Mouse (Mus musculus) kidney, embryonic 15.5 days (tissue): ENCODE data around the gene Gdf1. TPM values are rescaled to one million over a fixed set of nuclear protein-coding genes. Genes with fewer than 3 reads are reported as not detected.
A peak's percentile ranks its signal among the peaks of the same experiment; 100 is the strongest.

Experiments
- ATAC-seq: fragments of 200-750 bp; cut with Nextera tagmentation; replicated peaks from 2 replicates; pipeline ENCODE4 v1.8.0; 2017; ENCODE audit warnings: moderate TSS enrichment; ENCODE audit not compliant: low FRiP score
- H3K27ac ChIP-seq: fragments of 300-500 bp; sonication (generic); 2 replicates; pipeline ENCODE4 v1.5.1; 2015; ENCODE audit warnings: mild to moderate bottlenecking, inconsistent platforms
- H3K27me3 ChIP-seq: fragments of 300-500 bp; sonication (generic); 2 replicates; pipeline ENCODE4 v1.6.1; 2015; ENCODE audit warnings: inconsistent platforms
- H3K36me3 ChIP-seq: fragments of 300-500 bp; sonication (generic); 2 replicates; pipeline ENCODE4 v1.6.1; 2015; ENCODE audit warnings: inconsistent platforms
- H3K4me1 ChIP-seq: fragments of 300-500 bp; sonication (generic); 2 replicates; pipeline ENCODE4 v1.6.1; 2015; ENCODE audit warnings: inconsistent platforms
- H3K4me2 ChIP-seq: fragments of 300-500 bp; sonication (generic); 2 replicates; pipeline ENCODE4 v1.6.1; 2015; ENCODE audit warnings: moderate library complexity, mild to moderate bottlenecking, inconsistent platforms
- H3K4me3 ChIP-seq: fragments of 300-500 bp; sonication (generic); replicated peaks from 2 replicates; pipeline ENCODE4 v1.5.1; 2015; ENCODE audit warnings: mild to moderate bottlenecking, inconsistent platforms
- H3K9ac ChIP-seq: fragments of 300-500 bp; sonication (generic); 2 replicates; pipeline ENCODE4 v1.6.1; 2015; ENCODE audit warnings: mild to moderate bottlenecking, inconsistent platforms
- H3K9me3 ChIP-seq: fragments of 300-500 bp; sonication (generic); replicated peaks from 2 replicates; pipeline ENCODE4 v1.6.1; 2016; ENCODE audit warnings: inconsistent platforms
- WGBS: fragments of 180-500 bp; shearing (Covaris S2); methylation state at CpG from one replicate; pipeline ENCODE4 v1.1.7; 2015; ENCODE audit warnings: mixed read lengths; 5-methylcytosine and 5-hydroxymethylcytosine counted together
- polyA plus RNA-seq: library from polyadenylated mRNA; unstranded; fragments of >200 nt; fragmentation: Nextera tagmentation; extraction: Ambion mirVana; gene quantifications from 2 replicates; pipeline ENCODE4 v1.2.1, GENCODE M21; 2015

The Gdf1 gene
- polyA plus RNA-seq, 1 experiment from 2014 or later = 6.2 TPM

DNA sequence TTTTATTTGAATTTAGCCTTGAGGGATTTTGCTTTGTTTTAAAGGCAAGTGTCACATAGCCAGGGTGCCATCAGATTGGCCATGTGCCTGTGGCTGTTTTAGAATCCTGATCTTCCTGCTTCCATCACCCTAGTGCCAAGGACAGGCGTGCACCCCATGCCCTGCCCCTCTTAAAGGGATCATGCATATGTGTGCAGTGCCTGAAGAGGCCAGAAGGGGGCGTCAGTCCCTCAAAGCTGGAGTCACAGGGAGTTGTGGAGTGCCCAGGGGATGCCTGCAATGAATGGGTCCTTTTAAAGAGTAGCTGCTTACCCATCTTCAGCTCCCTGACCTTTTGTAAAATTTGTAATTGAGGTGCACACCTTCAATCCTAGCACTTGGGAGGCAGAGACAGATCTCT lies 20.3 kb upstream of the Gdf1 start:
- no peak overlapping the region for H3K9ac ChIP-seq
- H3K36me3 ChIP-seq = peaks cover 93% of the 10 kb centered on the region
- no peaks in the 10 kb centered on the region for H3K27me3 ChIP-seq
- no peak overlapping the region for H3K4me3 ChIP-seq
- no peak overlapping the region for H3K27ac ChIP-seq
- no peaks in the 10 kb centered on the region for H3K9me3 ChIP-seq
- WGBS = 35% methylated on average over 2 of the region's 2 CpGs
- no peak for ATAC-seq
- H3K4me2 ChIP-seq = no peak overlapping the region
- H3K4me1 ChIP-seq = peaks cover 2% of the 10 kb centered on the region; the same call in 1 of the 2 replicates

DNA sequence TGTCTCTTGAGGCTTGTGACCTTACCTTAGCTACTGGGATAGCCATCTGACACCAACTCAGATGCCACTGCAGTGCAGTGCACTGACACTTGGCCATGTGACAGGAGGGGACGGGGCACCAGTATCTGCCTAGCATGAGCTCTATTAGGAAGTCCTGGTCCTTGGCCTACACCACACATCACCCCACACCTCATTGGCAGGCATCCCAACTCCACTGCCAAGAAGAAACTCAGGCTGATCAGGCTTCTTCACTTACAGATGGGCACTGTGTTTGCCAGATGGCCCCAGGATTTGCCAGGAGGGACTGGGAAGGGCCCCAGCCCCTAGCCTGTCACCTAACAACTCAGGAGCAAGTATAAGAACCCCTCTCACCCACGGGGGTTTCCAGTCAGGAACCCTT lies 16.2 kb upstream of the Gdf1 start:
- no peaks in the 10 kb centered on the region for H3K27me3 ChIP-seq
- H3K4me2 ChIP-seq = no peak overlapping the region
- H3K4me1 ChIP-seq = peaks cover 28% of the 10 kb centered on the region
- no peak for ATAC-seq
- no peak overlapping the region for H3K4me3 ChIP-seq
- H3K9ac ChIP-seq = no peak overlapping the region
- H3K9me3 ChIP-seq = no peaks in the 10 kb centered on the region
- H3K36me3 ChIP-seq = peaks cover 52% of the 10 kb centered on the region
- no peak overlapping the region for H3K27ac ChIP-seq
- WGBS = 87% methylated on average over 2 of the region's 2 CpGs

DNA sequence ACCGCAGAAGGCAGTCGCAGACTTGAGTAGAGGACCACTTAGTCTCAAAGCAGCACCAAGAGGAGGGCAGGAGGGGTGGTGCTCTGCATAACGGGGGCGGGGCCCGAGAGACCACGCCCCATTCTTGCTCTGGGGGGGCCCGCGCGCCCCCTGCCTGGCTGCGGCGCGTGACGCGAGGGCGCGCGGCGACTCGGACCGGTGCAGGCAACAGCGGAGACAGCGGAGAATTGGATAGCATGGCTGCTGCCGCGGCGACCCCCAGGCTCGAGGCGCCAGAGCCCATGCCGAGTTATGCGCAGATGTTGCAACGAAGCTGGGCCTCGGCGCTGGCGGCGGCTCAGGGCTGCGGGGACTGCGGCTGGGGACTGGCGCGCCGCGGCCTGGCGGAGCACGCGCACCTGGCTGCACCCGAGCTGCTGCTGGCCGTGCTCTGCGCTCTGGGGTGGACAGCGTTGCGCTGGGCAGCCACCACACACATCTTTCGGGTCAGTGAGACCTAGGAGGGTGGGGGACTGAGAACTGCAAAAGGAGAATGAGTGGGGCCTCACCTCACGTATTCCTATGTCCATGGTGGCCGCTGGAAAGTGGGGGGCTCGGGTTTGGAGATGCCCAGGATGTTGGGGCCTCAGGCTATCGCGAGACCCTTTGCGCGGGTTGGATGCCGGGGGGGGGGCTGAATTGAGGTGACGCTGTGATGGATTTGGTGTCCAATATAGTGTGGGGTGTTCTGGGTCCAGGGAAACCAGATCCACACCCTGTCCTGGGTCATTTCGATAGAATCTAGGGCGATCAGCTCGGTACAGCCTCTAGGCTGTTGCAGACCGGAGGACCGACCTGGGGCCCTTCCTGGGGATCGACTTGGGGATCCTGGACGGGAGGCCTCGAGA lies 13.8 kb upstream of the Gdf1 start, which contains the start of gene Cers1:
Gene Cers1, plus strand, starts transcription at position 152 of the 887 bp plus-strand sequence.
- H3K36me3 ChIP-seq = peaks cover 30% of the 10 kb centered on the region
- peaks cover 28% of the 10 kb centered on the region for H3K4me1 ChIP-seq
- H3K4me3 ChIP-seq = peak within 1 kb of the TSS; percentile 61
- peak within 1 kb of the TSS; percentile 45; the same call in 1 of the 2 replicates for H3K27ac ChIP-seq
- WGBS = 3% methylated on average over 66 of the region's 66 CpGs
- H3K4me2 ChIP-seq = peak within 1 kb of the TSS; percentile 87
- H3K9me3 ChIP-seq = no peaks in the 10 kb centered on the region
- peak within 1 kb of the TSS; percentile 56 for H3K9ac ChIP-seq
- peak; percentile 69 for ATAC-seq
- H3K27me3 ChIP-seq = no peaks in the 10 kb centered on the region

DNA sequence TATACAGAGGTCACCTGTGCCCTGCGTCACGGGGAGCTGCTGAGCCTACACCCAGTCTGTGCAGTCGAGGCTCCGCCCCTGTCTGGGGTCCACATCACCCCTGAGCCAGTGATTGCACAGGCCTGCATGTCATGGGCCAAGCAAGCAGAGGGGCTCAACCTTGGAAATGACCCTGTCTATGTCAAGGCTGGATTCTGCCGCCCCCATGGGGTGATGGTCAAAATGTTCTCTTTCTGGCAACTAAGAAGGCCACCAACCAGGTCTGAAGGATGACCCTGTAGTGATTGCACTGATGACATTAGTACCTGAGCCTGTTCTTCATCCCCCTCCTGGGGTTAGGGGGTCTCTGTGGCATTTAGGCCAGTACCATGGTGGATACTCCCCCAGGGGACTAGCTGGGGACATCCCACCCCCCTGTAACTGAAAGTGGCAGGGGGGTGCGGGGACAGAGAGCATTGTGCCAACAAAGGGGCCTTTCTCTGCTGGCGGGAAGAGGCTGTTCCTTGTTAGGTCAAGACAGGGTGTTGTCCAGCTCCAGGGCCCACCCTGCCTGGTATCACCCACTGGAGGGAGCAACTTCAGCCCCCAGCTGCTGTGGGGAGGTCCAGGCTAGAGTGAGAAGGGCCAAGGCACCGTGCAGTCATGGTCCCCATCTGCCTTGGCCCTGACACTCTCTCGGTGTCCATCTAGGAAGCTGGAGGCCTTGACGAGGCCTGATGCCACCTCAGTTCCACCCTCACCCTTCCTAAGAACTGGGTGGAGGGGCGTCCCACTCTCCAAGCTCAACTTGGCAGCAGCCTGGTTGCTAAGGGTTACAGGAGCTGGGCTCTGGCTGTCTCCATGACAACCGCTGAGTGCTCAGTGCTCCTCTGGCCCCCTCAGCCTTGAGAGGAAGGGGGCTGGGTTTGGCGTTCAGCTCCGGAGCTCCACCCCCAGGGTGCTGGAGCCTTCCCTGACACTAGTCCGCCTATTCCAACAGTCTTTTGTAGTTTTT lies 12.8 kb upstream of the Gdf1 start:
- Histone ChIP-seq H3K9ac (0 out of 2 replicates have a peak overlapping the region, but pooled peaks have one; percentile 56), H3K4me2 (peak overlapping the region; percentile 87), H3K27ac (no peak overlapping the region)

DNA sequence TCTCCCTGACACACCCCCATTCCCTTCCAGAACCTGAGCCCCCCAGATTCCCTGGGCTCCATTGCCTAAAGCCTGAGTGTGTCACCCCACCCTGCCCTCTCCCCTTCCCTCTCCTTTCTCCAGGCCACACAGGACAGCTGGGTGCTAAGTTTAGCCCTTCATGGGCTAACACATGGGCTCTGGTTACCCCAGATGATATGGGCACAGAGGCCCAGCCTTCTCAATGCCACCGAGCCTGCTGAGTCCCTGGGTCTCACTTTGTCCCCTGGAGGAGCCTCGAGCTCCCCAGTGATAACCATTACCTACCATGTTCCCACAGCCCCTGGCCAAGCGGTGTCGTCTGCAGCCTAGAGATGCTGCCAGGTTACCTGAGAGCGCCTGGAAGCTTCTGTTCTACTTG lies 11.7 kb upstream of the Gdf1 start:
- ATAC-seq = no peak
- no peak overlapping the region for H3K27ac ChIP-seq
- H3K9ac ChIP-seq = no peak overlapping the region
- H3K9me3 ChIP-seq = no peaks in the 10 kb centered on the region
- no peak overlapping the region for H3K4me3 ChIP-seq
- 82% methylated on average over 5 of the region's 5 CpGs for WGBS
- H3K27me3 ChIP-seq = no peaks in the 10 kb centered on the region
- no peak overlapping the region for H3K4me2 ChIP-seq
- peaks cover 28% of the 10 kb centered on the region for H3K4me1 ChIP-seq
- H3K36me3 ChIP-seq = peaks cover 10% of the 10 kb centered on the region

More for the DNA sequence above, 12.8 kb upstream of the Gdf1 start:
- Histone ChIP-seq H3K4me3 (peak overlapping the region; percentile 61), H3K9me3 (no peaks in the 10 kb centered on the region), H3K36me3 (peaks cover 20% of the 10 kb centered on the region), H3K27me3 (no peaks in the 10 kb centered on the region), H3K4me1 (peaks cover 28% of the 10 kb centered on the region)
- ATAC-seq = peak; percentile 70
- WGBS = 13% methylated on average over 15 of the region's 15 CpGs

DNA sequence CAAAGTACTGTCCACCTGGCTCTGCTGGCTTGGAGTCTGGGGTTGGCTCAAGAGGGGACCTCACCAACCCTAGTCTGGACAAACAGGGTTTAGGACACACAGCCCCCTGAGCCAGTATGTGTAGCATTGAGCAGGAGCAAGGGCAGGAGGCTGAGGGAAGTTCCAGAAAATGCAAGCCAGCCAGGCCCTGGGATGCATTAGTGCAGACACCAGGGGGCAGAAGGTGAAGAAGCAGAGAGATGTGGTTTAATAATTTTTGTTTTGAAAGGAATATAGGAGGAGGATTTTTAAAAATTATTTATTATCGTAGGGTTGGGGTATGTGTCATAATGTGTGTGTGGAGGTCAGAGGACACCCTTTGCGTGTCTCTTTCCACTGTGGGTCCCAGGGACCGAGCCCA lies 5.9 kb upstream of the Gdf1 start:
- H3K9me3 ChIP-seq = no peaks in the 10 kb centered on the region

DNA sequence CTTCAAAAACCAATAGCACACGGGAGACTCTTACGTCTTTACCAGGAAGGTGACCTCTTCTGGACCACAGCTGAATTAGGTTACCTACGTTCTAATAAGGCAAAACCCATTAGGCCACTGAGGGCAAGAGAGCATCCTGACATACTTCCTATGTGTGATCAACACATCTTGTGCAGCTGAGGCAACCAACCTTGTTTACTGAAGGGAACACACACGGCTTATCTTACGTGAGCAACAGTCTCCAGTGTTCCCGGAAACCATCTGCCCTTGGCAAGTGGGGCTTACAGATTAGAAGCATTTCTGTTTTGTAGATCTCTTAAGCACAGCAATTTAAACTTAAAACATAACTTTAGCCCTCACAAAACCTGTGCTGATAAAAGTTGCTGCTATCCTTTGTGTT lies 2.1 kb upstream of the Gdf1 start:
- no peak for ATAC-seq
- WGBS = 94% methylated on average over 6 of the region's 6 CpGs
- H3K4me2 ChIP-seq = no peak overlapping the region
- H3K9me3 ChIP-seq = no peaks in the 10 kb centered on the region
- H3K36me3 ChIP-seq = peaks cover 17% of the 10 kb centered on the region
- no peak overlapping the region for H3K27ac ChIP-seq
- H3K4me3 ChIP-seq = no peak overlapping the region
- H3K27me3 ChIP-seq = peaks cover 13% of the 10 kb centered on the region
- H3K4me1 ChIP-seq = peaks cover 27% of the 10 kb centered on the region
- H3K9ac ChIP-seq = no peak overlapping the region

More for the DNA sequence above, 5.9 kb upstream of the Gdf1 start:
- Histone ChIP-seq H3K4me2 (no peak overlapping the region), H3K36me3 (no peaks in the 10 kb centered on the region), H3K4me3 (no peak overlapping the region), H3K27ac (no peak overlapping the region), H3K27me3 (no peaks in the 10 kb centered on the region), H3K9ac (no peak overlapping the region), H3K4me1 (no peaks in the 10 kb centered on the region)
- ATAC-seq = no peak
- WGBS = 92% methylated on average over 3 of the region's 3 CpGs

DNA sequence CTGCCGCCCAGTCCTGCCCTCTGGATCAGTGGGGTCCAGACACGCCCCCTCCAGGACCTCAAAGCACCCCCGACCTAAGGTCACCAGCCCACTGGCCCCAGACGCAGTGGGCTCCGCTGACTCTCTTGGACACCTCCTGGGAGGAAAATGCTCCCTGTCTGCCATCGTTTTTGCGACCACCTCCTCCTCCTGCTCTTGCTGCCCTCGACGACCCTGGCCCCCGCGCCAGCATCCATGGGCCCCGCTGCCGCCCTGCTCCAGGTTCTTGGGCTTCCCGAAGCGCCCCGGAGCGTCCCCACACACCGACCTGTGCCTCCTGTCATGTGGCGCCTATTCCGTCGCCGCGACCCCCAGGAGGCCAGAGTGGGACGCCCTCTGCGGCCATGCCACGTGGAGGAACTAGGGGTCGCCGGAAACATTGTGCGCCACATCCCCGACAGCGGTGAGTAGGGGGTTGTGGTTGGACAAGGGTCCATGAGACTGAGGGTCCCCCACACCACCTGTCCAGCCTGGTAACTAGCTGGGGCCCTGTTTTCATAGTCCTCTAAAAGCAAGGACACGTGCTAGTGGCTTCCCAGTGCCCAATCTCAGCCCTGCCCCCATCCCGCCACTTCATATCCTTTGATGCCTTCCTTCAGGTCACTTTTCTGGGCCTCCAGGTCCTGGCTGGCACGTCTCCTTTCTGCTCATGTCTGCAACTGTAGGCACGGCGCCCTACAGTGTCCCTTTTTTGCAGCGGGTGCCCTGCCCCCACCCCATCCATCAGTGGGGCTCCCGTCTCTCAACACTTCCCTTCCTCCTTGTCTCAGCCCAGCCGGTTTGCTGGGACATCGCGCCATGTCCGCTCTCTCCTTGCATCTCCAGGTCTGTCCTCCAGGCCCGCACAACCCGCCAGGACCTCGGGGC lies 471 bp downstream of the Gdf1 start:
- 7% methylated on average over 45 of the region's 45 CpGs for WGBS
- Histone ChIP-seq H3K4me1 (peaks cover 27% of the 10 kb centered on the region), H3K4me2 (peak overlapping the region; percentile 60), H3K9ac (peak overlapping the region; percentile 12; the same call in 1 of the 2 replicates), H3K27me3 (peaks cover 13% of the 10 kb centered on the region), H3K36me3 (peaks cover 43% of the 10 kb centered on the region), H3K4me3 (peak overlapping the region; percentile 32), H3K9me3 (no peaks in the 10 kb centered on the region), H3K27ac (peak overlapping the region; percentile 14; the same call in 1 of the 2 replicates)
- ATAC-seq = peak; percentile 31

DNA sequence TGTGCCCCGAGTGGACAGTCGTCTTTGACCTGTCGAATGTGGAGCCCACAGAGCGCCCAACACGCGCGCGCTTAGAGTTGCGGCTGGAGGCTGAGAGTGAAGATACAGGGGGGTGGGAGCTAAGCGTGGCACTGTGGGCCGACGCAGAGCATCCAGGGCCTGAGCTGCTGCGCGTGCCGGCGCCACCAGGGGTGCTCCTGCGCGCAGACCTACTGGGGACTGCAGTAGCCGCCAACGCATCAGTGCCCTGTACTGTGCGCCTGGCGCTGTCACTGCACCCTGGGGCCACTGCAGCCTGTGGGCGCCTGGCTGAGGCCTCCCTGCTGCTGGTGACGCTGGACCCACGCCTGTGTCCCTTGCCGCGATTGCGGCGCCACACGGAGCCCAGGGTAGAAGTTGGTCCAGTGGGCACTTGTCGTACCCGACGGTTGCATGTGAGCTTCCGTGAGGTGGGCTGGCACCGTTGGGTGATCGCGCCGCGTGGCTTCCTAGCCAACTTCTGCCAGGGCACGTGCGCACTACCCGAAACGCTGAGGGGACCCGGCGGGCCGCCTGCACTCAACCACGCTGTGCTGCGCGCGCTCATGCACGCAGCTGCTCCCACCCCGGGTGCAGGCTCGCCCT lies 1.2 kb downstream of the Gdf1 start:
- Histone ChIP-seq H3K9ac (peak overlapping the region; percentile 12; the same call in 1 of the 2 replicates), H3K4me3 (peak overlapping the region; percentile 32), H3K27me3 (peaks cover 13% of the 10 kb centered on the region), H3K36me3 (peaks cover 50% of the 10 kb centered on the region), H3K4me1 (peaks cover 27% of the 10 kb centered on the region), H3K27ac (peak overlapping the region; percentile 14; the same call in 1 of the 2 replicates), H3K4me2 (peak overlapping the region; percentile 60), H3K9me3 (no peaks in the 10 kb centered on the region)
- 29% methylated on average over 53 of the region's 53 CpGs for WGBS
- peak; percentile 85 for ATAC-seq

DNA sequence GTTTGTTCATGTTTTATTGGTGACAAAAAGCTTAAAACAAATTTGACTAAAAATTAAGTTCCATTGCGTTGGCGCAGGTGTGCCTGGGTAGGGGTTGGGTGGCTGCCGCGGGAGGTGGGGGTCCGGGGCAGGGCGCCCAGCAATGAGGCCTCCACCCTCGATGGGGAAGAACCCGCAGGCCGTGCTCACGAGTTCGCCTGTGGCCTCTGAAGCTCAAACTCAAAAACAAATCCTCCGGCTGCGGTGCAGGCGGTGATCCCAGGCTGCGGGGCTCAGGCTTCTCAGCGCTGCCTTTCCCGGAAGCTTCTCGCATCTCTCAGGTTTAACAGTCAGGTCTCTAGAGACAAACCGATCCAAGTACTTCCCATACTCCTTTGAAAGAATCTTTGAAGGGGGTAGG lies 1.9 kb downstream of the Gdf1 start:
- H3K4me1 ChIP-seq = peaks cover 27% of the 10 kb centered on the region
- no peak overlapping the region for H3K9ac ChIP-seq
- H3K36me3 ChIP-seq = peaks cover 57% of the 10 kb centered on the region
- no peak overlapping the region for H3K4me2 ChIP-seq
- H3K27me3 ChIP-seq = peaks cover 13% of the 10 kb centered on the region
- no peak for ATAC-seq
- no peak overlapping the region for H3K4me3 ChIP-seq
- H3K27ac ChIP-seq = no peak overlapping the region
- no peaks in the 10 kb centered on the region for H3K9me3 ChIP-seq
- 76% methylated on average over 19 of the region's 19 CpGs for WGBS
